Mouse (Mus musculus) right cerebral cortex, postnatal 36 days (tissue): Measurements from ENCODE around the gene Nfatc3.

Experiments
- DNase-seq, 2 experiments: peaks; one replicate each; pipeline ENCODE4 v3.0.0; 2022; ENCODE audit warnings: low spot score in 2 of 2, mixed read lengths in 1 of 2

The Nfatc3 gene

DNA sequence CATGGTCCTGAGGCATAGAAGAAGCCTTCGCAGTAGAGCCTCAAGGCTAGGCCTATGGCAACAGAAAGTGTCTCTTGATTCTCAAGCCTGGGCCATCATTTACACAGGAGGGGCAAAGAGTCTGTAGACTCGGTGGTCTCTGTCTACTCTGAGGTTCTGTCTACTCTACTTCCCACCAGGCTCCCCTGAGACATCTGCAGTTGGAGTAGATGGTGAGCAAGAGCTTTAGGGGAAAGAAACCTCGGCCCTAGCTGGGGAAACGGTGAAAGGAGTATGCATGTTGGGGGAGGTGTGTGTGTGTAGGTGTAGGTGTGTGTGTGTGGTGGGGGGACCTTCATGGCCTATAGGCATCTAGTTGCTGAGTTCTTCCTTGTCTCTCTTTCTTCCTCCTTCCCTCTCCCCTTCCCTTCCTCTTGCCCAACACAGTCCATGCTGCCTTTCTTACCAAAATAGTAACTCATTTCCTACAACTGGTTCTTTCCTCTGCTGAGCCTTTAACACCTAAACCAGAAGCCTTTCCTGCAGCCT lies 2.1 kb upstream of the Nfatc3 start:
- DNase-seq = no peak

DNA sequence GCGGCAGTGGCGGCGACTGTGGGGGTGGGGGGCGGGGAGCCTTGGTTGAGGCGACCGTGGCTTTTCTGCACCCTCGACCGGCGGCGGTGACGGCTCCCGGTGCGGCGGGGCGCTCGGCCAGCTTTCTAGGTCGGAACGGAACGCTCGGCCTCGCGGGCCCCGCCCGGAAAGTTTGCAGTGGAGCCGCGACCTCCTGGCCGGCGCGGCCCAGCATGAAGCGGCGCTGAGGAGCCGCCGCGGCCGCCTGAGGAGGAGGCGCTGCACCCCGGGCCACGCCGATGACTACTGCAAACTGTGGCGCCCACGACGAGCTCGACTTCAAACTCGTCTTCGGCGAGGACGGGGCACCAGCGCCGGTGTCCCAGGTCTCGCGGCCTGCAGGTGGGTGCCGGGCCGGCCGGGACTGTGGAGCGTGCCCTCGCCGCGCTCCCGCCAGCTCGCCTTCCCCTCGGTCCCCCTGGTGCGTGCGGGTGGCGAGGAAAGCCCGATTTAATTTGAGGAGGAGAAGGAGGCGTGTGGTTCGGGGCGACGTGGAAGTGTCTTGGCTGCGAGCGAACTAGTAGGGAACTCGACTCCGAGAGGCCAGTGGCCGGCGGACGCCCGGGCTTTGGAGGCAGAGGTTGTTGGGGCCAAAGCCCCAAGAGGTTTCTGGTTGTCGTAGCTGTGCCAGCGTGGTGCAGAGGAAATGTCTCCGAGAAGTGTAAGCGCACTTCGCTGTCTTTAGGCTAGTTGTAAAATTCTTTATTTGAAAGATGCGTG lies 1.2 kb downstream of the Nfatc3 start:
- peak; percentile 26 to 29 for DNase-seq

DNA sequence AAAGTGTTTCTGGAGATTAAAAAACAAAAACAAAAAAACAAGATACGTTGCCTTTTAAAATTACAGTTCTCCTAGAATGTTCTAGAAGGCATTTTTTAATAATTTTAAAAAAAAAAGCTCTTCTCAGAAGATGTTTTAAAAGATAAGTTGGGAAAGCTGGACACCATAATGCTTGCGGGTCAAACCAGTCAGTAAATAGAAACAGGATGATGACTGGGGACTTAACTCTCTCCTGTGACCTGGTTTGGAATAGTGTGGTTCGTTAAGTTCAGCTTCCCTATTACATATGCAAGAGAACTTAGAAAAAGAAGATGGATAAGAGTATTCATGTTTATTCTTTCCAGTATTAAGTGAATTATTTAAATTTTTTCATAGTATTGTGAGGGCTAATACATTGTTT lies 1.9 kb downstream of the Nfatc3 start:
- DNase-seq = no peak

DNA sequence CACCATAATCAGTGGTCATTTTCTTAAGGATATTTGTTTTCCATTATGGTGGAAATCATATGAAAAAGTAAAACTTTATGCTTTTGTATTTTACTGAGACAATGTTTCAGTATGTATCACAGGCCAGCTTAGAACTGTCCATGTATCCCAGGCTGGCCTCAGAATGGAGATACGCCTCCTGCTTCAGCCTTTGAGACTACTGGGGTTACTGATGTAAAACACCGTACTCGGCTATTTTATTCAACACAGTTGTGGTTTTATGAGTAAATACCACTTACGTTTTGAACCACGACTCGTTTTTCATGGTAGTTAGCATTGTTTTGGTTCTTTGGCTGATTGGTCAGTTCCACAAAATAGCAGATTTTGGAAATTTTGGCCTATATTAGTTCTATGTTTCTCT lies 3.0 kb downstream of the Nfatc3 start:
- DNase-seq = no peak

DNA sequence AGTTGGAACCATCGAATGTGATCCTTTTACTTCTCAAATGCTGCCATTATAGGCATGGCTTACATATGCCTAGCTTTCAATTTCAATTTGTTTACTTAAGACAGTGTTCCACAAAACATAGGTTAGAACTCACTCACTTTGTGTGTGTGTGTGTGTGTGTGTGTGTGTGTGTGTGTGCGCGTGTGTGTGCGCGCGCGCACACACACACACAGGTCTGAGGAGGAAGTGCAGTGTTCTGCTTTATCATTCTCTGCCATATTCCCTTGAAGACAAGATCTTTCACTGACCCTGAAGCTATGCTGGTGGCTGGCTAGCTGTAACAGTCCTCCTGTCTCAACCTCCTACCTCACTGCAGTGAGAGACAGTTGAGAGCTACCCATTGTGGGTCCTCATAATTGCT lies 4.4 kb downstream of the Nfatc3 start:
- no peak for DNase-seq

DNA sequence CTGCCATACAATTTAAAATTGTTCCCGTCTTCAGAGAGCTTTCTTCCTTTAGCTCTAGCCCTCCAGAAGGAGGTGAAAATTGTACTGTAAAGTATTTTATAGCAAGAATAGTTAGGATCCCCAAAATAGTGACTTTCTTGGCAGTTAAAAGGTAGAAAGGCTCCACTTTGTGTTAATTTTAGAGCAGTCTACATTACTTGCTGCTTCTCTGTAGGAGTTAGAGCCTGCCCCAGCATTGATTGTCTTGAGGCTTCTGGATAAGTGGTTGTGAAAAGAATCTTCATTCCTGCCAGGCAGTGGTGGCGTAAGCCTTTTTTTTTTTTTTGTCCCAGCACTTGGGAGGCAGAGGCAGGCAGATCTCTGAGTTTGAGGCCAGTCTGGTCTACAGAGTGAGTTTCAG lies 8.1 kb downstream of the Nfatc3 start:
- peak in 1 of 2 experiments; percentile 23 for DNase-seq

DNA sequence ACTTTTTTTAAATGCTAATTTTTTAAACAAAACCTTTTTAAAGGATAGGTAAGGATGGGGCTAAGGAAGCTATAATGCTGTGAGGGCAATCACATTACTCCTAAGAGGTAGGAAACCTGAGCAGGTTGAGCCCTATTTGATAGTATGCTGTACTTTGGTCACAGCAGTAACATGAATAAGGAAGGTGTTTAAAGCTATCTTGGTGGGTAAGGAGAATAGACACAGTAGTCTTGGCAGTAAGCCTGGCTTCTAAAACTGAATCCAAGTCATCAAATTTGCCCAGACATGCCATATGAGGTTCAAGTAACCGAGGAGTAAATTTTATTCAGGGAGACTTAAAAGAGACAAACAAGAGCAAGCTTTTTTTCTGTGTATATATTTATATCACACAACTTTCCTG lies 10.9 kb downstream of the Nfatc3 start:
- no peak for DNase-seq

DNA sequence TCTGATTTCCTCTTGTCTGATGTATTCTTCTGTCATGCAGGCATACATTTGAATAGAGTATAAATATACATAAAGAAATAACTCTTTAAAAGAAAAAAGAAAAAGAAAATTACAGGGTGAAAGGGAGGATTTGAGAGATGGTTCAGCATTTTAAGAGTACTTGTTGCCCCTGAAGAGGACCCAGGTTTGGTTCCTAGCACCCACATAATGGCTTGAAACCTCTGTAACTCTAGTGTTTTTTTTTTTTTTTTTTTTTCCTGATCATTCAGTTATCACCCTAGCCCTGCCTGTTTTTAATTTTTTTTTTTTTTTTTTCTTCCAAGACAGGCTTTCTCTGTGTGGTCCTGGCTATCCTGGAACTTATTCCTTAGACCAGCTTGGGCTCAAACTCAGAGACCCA lies 13.5 kb downstream of the Nfatc3 start:
- DNase-seq = no peak

DNA sequence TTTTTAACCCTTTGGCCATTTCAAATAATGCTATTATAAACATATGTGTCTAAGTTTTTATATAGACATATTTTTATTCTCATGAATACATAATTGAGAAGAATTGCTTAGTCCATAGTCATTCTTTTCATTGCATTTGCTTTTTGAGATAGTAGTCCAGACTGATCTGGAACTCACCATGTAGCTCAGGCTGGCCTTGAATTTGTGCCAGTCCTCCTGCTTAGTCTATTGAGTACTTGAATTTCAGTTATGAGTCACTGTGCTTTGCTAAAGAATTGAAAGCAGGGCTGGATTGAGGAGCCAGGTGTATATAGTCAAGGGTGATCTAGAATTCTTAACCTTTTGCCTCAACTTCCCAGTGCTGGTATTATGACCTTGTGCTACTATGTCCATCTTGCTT lies 15.6 kb downstream of the Nfatc3 start:
- DNase-seq = no peak

DNA sequence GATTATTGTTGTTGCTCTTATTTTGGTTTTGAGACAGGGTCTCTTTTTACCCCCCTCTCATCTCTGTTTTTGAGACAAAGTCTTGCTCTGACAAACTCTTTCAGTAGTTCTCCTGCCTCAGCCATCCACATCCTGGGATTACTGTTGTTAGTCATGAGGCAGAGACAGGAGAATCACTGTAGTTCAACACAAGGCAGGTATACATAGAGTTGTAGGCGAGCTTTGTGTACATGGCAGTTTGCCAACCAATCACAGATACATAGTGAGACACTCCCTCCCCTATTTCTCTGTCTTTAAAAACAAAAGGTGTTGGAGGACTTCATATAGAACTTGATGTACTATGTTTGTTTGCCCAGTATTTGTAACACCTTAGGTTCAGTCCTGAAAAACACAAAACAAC lies 16.0 kb downstream of the Nfatc3 start:
- DNase-seq = no peak

DNA sequence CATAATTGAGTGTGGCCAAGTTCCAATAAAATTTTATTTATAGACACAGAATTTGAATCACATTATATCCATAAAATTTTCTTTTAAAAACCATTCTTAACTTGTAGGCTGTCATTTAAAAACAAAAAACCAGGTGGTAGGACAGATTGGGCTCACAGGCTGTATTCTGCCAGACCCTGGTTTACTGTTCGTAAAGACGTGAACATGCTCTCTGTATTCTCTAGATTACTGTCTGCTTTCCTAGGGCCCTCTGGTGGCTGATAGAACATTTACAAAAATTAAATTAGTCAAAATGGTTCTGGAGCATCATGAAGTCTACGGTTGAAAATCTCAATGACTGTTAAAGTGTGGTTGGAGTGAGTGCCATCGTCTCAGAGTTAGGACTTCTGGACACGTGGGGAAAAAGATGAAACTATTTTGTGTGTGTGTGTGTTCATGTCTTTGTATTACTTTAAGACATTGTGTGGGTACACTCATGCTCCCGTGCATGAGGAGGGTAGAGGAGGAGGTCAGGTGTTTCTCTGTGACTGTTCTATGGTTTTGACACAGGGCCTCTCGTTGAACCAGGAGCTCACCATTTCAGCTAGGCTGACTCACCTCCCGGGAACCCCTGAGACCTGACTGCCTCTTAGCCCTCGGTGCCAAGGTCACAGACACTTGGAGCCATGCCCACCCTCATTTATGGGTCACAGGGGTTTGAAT lies 16.7 kb downstream of the Nfatc3 start:
- DNase-seq = no peak

DNA sequence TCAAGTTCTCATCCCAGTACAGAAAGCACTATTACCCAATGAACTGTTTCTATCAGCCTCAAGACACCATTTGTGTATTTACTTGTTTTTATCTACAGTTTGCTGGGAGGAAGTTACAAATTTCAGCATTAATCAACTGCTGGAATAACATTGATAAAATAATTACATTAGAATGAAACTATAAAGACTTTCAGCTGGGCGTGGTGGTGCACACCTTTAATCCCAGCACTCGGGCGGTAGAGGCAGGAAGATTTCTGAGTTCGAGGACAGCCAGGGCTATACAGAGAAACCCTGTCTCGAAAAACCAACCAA lies 17.2 kb downstream of the Nfatc3 start:
- DNase-seq = no peak

DNA sequence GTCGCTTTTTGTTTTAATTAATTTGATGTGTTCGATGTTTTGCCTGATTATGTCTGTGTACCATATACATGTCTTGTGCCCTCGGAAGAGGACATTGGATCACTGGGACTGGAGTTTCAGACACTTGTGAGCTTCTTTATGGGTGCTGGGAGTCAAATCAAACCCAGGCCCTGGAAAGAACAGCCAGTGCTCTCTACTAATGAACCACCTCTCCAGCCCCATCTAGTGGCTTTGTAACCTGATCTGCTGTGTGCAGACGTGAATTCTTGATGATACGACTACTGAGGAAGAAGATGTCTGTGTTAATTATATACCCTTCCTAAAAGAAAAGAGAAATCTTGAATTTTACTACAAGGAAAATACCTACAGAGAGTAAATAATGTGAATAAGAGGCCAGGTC lies 18.0 kb downstream of the Nfatc3 start:
- no peak for DNase-seq

DNA sequence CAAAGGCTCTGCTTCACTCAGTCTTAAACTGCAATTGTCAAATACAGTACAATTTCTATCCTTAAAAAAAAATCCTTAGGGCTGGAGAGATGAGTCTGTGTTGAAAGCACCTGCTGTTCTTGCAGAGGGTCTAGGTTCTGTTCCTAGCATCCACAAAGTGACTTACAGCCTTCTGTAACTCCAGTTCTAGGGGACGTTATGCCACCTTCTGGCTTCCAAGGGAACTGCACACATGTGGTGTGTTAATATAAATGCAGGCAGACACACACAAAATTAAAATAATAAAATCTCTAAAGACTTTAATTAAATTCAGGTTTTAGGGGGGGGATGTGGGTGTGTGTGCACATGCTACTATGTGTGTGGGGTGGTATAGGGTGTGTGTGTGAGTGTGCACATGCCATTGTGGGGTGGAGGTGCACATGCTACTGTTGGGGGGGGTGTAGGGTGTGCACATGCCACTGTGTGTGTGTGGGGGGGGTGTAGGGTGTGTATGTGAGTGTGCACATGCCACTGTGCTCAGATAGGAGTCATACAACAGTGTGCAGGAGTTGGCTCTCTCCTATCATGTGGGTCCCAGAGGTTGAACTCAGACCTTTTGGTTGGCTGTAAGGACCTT lies 18.9 kb downstream of the Nfatc3 start:
- DNase-seq = no peak

DNA sequence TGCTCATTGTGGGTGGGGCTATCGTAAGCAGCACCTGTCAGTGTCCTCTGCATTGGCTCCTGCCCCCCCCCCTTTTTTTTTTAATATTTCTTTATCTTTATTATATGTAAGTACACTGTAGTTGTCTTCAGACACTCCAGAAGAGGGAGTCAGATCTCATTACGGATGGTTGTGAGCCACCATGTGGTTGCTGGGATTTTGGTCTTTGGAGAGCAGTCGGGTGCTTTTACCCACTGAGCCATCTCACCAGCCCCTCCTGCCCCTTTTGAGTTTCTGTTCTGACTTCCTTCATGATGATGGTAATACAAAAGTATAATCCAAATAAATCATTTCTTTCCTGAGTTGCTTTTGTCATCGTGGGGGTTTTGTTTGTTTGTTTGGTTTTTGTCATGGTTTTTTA lies 43.7 kb downstream of the Nfatc3 start:
- DNase-seq = no peak

DNA sequence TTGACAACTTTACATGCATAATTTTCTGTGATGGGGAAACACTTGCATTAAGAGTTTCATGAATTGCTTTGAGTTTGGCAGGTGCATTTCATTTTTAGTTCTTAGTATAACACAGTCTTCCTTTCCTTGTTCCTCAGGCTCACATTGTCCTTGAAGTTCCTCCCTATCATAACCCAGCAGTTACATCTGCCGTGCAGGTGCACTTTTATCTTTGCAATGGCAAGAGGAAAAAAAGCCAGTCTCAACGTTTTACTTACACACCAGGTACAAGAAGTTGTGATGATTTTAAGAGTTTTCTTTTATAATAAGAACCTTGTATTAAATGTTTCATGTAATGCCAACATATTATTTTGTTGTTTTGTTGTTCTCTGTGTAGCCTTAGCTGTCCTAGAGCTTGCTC lies 45.2 kb downstream of the Nfatc3 start:
- no peak for DNase-seq

DNA sequence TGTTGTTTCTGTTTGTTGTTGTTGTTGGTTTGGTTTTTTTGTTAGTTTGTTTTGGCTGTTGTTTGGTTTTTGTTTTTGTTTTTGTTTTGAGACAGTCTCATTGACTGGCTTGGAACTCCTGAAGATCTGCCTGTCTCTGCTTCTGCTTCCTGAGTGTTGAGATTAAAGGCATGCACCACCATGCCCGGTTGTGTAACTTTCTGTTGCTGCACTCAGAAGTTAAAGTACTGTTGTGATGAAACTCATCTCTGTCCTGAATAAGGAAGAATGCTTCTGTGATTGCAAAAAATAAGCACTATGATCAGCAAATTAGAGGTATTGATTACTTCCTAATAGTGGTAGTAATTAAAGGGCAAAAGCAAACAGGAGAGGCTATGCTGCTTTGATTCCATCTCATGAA lies 47.6 kb downstream of the Nfatc3 start:
- DNase-seq = no peak

DNA sequence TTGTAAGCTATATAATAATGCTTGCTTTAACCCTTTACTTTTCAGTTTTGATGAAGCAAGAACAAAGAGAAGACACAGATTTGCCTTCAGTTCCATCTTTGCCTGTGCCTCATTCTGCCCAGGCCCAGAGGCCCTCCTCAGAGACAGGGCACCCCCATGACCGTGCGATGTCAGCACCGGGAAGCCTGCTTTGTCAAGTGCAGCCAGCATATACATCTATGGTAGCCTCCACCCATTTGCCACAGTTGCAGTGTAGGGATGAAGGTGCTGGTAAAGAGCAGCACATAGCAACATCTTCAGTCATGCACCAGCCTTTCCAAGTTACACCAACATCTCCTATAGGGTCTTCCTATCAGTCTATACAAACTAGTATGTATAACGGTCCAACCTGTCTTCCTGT lies 49.4 kb downstream of the Nfatc3 start:
- DNase-seq = no peak

DNA sequence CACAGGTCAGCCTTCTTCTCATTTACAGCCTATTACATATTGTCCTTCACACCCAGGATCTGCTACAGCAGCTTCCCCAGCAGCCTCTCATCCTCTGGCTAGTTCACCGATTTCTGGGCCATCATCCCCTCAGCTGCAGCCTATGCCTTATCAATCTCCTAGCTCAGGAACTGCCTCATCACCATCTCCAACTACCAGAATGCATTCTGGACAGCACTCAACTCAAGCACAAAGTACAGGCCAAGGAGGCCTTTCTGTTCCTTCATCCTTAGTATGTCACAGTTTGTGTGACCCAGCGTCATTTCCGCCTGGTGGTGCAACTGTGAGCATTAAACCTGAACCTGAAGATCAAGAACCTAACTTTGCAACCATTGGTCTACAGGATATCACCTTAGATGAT lies 50.1 kb downstream of the Nfatc3 start:
- DNase-seq = no peak

DNA sequence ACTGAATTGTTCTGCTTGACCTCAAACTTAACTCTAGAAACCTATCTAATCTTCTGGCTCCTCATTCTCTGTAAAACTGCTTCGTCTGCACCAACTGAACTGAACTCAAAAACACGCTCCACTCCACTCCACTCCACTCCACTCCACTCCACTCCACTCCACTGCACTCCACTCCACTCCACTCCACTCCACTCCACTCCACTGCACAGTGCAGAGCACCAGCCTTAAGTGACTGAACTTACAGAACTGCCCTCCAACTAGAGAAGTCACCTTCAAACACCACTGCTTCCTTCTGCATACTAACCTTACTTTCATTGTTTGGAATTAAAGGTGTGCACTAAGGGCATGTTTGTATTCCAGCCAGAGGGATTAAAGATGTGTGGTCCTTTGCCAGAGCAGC lies 53.4 kb downstream of the Nfatc3 start:
- DNase-seq = no peak

DNA sequence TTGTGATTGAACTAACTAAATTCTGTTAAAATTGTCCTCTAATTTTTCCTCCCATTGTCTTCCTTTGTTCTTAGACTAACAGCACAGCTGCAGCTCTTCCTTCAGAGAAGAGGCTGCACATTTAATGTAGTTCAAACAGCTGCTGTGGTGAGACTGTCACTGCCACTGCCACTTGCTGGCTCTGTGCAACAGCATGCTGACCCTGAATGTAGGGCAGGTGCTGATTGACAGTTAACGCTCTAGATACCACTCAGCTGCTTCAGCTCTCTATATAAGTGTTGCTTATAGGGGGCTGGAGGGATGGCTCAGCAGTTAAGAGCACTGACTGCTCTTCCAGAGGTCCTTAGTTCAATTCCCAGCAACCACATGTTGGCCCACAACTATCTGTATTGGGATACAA lies 53.9 kb downstream of the Nfatc3 start:
- no peak for DNase-seq

DNA sequence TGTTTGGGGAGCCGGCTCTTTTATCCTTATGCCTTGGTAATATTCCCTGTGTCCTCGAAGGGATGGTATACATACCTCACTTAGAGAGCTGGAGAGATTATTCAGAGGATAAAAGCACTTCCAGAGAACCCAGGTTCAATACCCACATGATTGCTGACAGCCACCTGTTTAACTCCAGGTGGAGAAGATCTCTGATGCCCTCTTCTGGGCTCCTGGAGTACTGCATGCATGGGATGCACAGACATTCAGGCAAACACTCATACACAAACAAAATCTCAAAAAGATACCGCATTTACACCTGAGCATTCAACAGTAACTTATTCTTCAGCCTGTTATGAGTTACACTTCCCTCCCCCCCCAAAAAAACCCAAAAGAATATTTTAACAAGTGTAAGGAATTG lies 57.3 kb downstream of the Nfatc3 start:
- no peak for DNase-seq

DNA sequence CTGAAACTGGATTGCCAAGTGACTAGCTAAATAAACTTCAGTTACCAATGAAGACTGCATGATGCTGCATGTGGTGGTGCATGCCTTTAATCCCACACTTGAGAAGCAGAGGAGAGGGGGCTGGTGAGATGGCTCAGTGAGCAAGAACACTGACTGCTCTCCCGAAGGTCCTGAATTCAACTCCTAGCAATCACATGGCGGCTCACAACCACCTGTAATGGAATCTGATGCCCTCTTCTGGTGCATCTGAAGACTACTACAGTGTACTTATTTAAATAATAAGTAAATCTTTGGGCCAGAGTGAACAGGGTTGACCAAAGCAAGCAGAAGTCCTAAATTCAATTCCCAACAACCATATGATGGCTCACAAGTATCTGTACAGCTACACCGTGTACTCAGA lies 64.8 kb downstream of the Nfatc3 start:
- no peak for DNase-seq
